Mouse (Mus musculus): ENCODE data around the gene Lamb3. TPM values are rescaled to one million over a fixed set of nuclear protein-coding genes. Genes with fewer than 3 reads are reported as not detected.
"Not testable (repeated sequence)": the region's sequence is repeated elsewhere in the genome, so short reads cannot be mapped to it uniquely, and the experiment has no call there.

Gene Lamb3
- polyA plus RNA-seq, 1 experiment from 2014 or later, result 0.28 TPM

DNA sequence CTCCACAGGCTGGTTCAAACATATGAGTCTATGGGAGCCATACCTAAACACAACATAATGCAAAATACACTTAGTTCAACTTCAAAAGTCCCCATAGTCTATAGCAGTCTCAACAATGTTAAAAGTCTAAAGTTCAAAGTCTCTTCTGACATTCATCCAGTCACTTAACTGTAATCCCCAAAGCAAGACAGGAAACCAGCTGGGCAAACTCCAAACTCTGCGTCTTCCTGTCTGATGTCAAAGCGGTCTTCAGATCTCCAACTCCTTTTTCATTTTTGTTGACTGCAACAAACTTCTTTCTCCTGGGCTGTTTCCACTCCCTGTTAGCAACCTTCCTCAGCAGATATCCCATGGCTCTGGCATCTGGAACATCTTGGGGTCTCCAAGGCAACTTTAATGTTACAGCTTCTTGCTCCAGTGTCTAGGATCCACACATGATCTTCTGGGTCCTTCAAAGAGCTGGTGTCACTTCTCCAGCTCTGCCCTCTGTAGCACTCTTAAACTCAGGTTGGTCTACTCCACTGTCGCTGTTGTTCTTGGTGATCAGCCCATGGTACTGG, 78.3 kb downstream of the Lamb3 start:
- H3K27me3 ChIP-seq (ENCODE audit: control insufficient read depth, insufficient read depth, low read length); H3K9me3 ChIP-seq (ENCODE audit: control insufficient read depth, low read length); H3K9ac ChIP-seq (ENCODE audit: low read length); ATAC-seq (replicated peaks; ENCODE audit: low FRiP score); H3K36me3 ChIP-seq (ENCODE audit: control insufficient read depth, insufficient read depth, low read length); H3K27ac ChIP-seq (ENCODE audit: low read depth, low read length); H3K4me3 ChIP-seq (ENCODE audit: low read depth, low read length); H3K4me2 ChIP-seq (ENCODE audit: low read depth, low read length, severe bottlenecking); DNase-seq (ENCODE audit: low spot score); H3K4me1 ChIP-seq (replicated peaks; ENCODE audit: control insufficient read depth, insufficient read depth, low read length): not testable (repeated sequence)
- 94% methylated on average over 3 of the region's 3 CpGs for WGBS

DNA sequence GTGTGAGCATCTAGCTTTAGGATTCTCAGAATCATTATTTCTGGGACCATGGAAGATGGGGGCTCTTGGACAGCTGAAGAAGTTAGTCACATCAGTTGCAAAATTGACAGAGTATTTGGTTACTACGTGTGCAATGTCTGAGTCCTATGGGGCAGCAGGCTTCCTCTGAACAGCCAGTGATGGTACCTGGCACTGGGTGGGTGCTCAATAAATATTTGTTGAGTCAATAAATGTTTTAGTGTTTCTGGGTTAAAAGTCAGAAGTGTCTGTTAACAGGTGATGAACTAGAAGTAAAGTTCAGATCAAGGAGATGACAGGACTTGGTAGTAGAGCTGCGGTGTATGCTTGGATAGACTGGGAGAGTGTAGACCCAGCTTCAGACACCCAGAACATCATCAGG, 80.1 kb downstream of the Lamb3 start:
- no peaks in the 10 kb centered on the region for H3K4me1 ChIP-seq (replicated peaks; ENCODE audit: control insufficient read depth, insufficient read depth, low read length)
- 86% methylated on average over 2 of the region's 2 CpGs for WGBS
- no peak overlapping the region for H3K4me3 ChIP-seq (ENCODE audit: low read depth, low read length)
- no peaks in the 10 kb centered on the region for H3K36me3 ChIP-seq (ENCODE audit: control insufficient read depth, insufficient read depth, low read length)
- H3K4me2 ChIP-seq (ENCODE audit: low read depth, low read length, severe bottlenecking), result no peak overlapping the region
- H3K9ac ChIP-seq (ENCODE audit: low read length), result no peak overlapping the region
- no peak for ATAC-seq (replicated peaks; ENCODE audit: low FRiP score)
- H3K9me3 ChIP-seq (ENCODE audit: control insufficient read depth, low read length), result no peaks in the 10 kb centered on the region
- no peak for DNase-seq (ENCODE audit: low spot score)
- H3K27me3 ChIP-seq (ENCODE audit: control insufficient read depth, insufficient read depth, low read length), result no peaks in the 10 kb centered on the region
- no peak overlapping the region for H3K27ac ChIP-seq (ENCODE audit: low read depth, low read length)

DNA sequence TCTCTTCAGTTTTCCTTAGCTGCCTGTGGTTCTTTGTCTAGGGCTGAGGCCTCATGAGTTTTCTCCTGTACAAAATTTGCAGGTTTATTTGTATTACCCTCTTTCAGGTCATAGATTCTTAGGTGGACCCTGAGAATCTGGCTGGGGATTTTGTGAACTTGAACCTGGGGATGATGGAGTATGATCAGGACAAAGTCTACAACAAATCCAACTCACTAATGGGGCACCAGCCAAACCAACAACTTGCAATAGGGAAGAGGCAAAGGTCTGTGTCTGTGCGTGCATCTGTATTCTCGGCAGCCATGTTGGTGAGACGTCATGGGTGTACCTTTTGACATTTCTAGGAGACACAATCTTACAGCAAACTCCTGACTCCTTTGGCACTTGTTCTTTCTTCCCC, 81.6 kb downstream of the Lamb3 start:
- Histone ChIP-seq H3K36me3 (ENCODE audit: control insufficient read depth, insufficient read depth, low read length) (no peaks in the 10 kb centered on the region), H3K9me3 (ENCODE audit: control insufficient read depth, low read length) (no peaks in the 10 kb centered on the region), H3K4me2 (ENCODE audit: low read depth, low read length, severe bottlenecking) (no peak overlapping the region), H3K27me3 (ENCODE audit: control insufficient read depth, insufficient read depth, low read length) (no peaks in the 10 kb centered on the region), H3K4me3 (ENCODE audit: low read depth, low read length) (no peak overlapping the region), H3K27ac (ENCODE audit: low read depth, low read length) (no peak overlapping the region), H3K4me1 (replicated peaks; ENCODE audit: control insufficient read depth, insufficient read depth, low read length) (no peaks in the 10 kb centered on the region), H3K9ac (ENCODE audit: low read length) (no peak overlapping the region)
- ATAC-seq (replicated peaks; ENCODE audit: low FRiP score) (no peak), DNase-seq (ENCODE audit: low spot score) (peak; percentile 38)
- 91% methylated on average over 3 of the region's 3 CpGs for WGBS

DNA sequence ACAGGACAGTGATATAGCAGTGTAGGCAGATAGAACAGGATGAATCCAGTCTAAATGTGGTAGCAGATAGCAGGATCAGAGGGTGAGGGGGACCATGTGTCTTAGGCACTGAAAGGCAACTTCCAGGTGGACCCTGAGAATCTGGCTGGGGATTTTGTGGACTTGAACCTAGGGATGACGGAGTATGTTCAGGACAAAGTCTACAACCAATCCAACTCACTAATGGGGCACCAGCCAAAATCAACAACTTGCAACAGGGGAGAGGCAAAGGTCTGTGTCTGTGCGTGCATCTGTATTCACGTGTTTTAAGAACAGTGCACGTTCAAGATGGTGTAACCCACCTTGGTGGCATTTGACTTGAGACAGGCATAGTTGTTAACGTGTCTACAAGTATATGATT, 82.4 kb downstream of the Lamb3 start:
- ATAC-seq (replicated peaks; ENCODE audit: low FRiP score) (no peak), DNase-seq (ENCODE audit: low spot score) (no peak)
- Histone ChIP-seq H3K27ac (ENCODE audit: low read depth, low read length) (no peak overlapping the region), H3K27me3 (ENCODE audit: control insufficient read depth, insufficient read depth, low read length) (no peaks in the 10 kb centered on the region), H3K9ac (ENCODE audit: low read length) (no peak overlapping the region), H3K4me3 (ENCODE audit: low read depth, low read length) (no peak overlapping the region), H3K4me2 (ENCODE audit: low read depth, low read length, severe bottlenecking) (no peak overlapping the region), H3K36me3 (ENCODE audit: control insufficient read depth, insufficient read depth, low read length) (no peaks in the 10 kb centered on the region), H3K4me1 (replicated peaks; ENCODE audit: control insufficient read depth, insufficient read depth, low read length) (no peaks in the 10 kb centered on the region), H3K9me3 (ENCODE audit: control insufficient read depth, low read length) (no peaks in the 10 kb centered on the region)
- 92% methylated on average over 5 of the region's 5 CpGs for WGBS

DNA sequence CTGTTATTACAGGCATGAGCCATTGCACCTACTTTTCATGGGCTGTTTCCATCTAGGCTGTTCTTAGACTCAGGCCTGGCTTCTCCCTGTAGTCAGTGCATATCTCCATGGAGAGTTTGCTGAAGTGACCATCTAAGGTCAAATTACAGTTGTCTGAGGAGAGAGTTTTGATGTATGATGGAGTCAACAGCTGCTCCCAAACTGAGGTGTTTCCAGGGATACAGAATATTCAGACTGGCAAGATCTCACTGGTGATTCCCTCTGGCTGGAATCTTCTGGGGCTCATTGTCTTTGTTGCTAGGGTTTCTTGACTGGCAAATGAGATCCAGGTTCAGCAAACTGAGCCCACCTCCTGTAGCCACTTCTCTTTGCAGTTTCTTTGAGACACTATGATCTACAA, 83.2 kb downstream of the Lamb3 start:
- Histone ChIP-seq H3K27ac (ENCODE audit: low read depth, low read length) (no peak overlapping the region), H3K4me2 (ENCODE audit: low read depth, low read length, severe bottlenecking) (no peak overlapping the region), H3K9me3 (ENCODE audit: control insufficient read depth, low read length) (no peaks in the 10 kb centered on the region), H3K4me3 (ENCODE audit: low read depth, low read length) (no peak overlapping the region), H3K36me3 (ENCODE audit: control insufficient read depth, insufficient read depth, low read length) (no peaks in the 10 kb centered on the region), H3K9ac (ENCODE audit: low read length) (no peak overlapping the region), H3K4me1 (replicated peaks; ENCODE audit: control insufficient read depth, insufficient read depth, low read length) (no peaks in the 10 kb centered on the region), H3K27me3 (ENCODE audit: control insufficient read depth, insufficient read depth, low read length) (no peaks in the 10 kb centered on the region)
- ATAC-seq (replicated peaks; ENCODE audit: low FRiP score) (no peak), DNase-seq (ENCODE audit: low spot score) (no peak)

DNA sequence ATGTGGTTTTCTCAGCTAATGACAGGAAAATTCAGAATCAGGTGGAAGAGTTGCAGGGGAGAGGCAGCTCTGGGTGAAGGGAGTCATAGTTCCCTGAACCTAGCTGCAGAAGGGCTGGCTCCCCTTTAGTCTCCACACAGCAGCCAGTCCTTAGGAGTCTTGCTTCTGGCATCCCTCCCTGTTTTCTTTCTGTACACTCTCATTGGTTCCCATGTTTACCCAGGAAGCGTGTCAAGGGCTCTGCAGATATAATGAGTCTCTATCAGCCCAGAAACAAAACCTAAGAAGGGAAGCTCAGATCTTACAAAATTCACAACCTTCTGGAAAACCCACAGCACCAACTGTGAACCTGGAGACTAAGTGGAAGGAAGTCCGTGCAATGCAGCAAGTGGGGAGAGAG, 85.5 kb downstream of the Lamb3 start:
- Histone ChIP-seq H3K4me2 (ENCODE audit: low read depth, low read length, severe bottlenecking) (no peak overlapping the region), H3K4me3 (ENCODE audit: low read depth, low read length) (no peak overlapping the region), H3K36me3 (ENCODE audit: control insufficient read depth, insufficient read depth, low read length) (no peaks in the 10 kb centered on the region), H3K27ac (ENCODE audit: low read depth, low read length) (no peak overlapping the region), H3K4me1 (replicated peaks; ENCODE audit: control insufficient read depth, insufficient read depth, low read length) (no peaks in the 10 kb centered on the region), H3K9ac (ENCODE audit: low read length) (no peak overlapping the region), H3K27me3 (ENCODE audit: control insufficient read depth, insufficient read depth, low read length) (no peaks in the 10 kb centered on the region), H3K9me3 (ENCODE audit: control insufficient read depth, low read length) (no peaks in the 10 kb centered on the region)
- no peak for DNase-seq (ENCODE audit: low spot score)
- ATAC-seq (replicated peaks; ENCODE audit: low FRiP score), result no peak
- WGBS, result 74% methylated on average over 2 of the region's 2 CpGs

DNA sequence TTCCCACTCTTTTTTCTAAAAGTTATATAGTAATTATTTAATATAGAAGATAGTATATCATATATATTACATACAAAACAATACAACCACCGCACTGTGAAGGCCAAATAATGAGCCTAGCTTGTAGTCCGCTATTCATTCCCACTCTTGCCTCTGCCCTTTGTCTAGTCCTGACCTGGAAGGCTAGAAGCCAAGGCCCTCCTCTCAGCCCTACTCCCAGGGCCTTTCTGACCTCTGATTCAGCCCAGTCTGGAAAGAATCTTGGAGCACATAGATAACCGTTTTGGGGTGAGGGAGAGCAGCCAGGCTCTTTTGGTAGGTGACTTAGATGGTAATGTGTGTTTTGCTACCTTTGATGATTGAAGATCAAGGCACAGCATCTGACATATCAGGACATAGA, 86.4 kb downstream of the Lamb3 start:
- no peak for DNase-seq (ENCODE audit: low spot score)
- Histone ChIP-seq H3K4me2 (ENCODE audit: low read depth, low read length, severe bottlenecking) (no peak overlapping the region), H3K9ac (ENCODE audit: low read length) (no peak overlapping the region), H3K36me3 (ENCODE audit: control insufficient read depth, insufficient read depth, low read length) (no peaks in the 10 kb centered on the region), H3K9me3 (ENCODE audit: control insufficient read depth, low read length) (no peaks in the 10 kb centered on the region), H3K27ac (ENCODE audit: low read depth, low read length) (no peak overlapping the region), H3K4me1 (replicated peaks; ENCODE audit: control insufficient read depth, insufficient read depth, low read length) (no peaks in the 10 kb centered on the region), H3K27me3 (ENCODE audit: control insufficient read depth, insufficient read depth, low read length) (no peaks in the 10 kb centered on the region), H3K4me3 (ENCODE audit: low read depth, low read length) (no peak overlapping the region)
- 71% methylated on average over 3 of the region's 3 CpGs for WGBS
- no peak for ATAC-seq (replicated peaks; ENCODE audit: low FRiP score)

DNA sequence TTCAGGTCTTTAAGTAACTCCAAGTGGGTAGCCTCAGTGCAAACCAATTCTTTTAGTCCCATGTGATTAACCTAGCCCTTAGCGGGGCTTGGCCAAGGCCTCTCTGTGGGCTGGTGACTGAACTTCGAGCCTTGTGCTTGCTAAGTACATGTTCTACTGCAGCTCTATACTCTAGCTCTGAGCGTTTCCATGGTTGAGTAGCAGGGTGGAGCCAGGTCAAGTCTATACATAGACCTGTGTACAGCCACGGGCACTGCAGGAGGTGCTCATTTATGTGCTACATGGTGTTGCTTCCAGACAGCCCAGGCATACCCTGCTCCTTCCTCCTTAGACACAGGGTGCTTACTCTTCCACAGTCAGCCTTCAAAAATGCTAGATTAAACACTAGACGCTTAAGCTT, 88.4 kb downstream of the Lamb3 start:
- WGBS, result 87% methylated on average over 5 of the region's 5 CpGs
- H3K36me3 ChIP-seq (ENCODE audit: control insufficient read depth, insufficient read depth, low read length), result no peaks in the 10 kb centered on the region
- no peaks in the 10 kb centered on the region for H3K9me3 ChIP-seq (ENCODE audit: control insufficient read depth, low read length)
- ATAC-seq (replicated peaks; ENCODE audit: low FRiP score), result no peak
- H3K27me3 ChIP-seq (ENCODE audit: control insufficient read depth, insufficient read depth, low read length), result no peaks in the 10 kb centered on the region
- DNase-seq (ENCODE audit: low spot score), result no peak
- no peak overlapping the region for H3K4me2 ChIP-seq (ENCODE audit: low read depth, low read length, severe bottlenecking)
- no peak overlapping the region for H3K4me3 ChIP-seq (ENCODE audit: low read depth, low read length)
- H3K9ac ChIP-seq (ENCODE audit: low read length), result no peak overlapping the region
- H3K27ac ChIP-seq (ENCODE audit: low read depth, low read length), result no peak overlapping the region
- no peaks in the 10 kb centered on the region for H3K4me1 ChIP-seq (replicated peaks; ENCODE audit: control insufficient read depth, insufficient read depth, low read length)

DNA sequence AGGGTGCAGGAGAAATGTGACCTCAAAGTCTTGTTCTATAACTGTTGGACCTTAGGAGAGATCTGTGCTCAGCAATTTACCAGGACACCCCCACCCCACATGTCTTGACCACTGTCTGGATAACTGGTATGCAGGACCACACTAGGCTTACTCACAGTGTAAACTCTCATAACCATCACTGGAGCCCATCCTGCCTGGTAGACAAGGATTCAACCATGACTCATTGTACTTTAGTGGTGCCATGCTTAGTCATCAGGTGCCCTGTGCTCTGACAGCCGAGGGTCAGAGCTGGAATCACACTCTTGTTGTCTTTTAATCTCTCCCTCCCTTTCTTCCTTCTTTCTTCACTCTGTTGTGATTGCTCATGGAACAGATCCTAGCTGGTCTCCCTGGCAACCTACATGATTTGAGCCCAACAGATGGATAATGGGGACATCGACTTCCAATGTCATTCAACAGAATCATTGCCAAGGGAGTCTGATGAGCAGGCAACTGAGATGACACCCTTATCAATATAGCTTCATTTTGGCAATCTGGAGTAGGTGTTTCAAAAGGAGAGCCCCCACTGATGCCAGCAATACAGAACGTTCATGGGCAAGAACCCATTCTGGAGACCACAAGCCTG, 90.8 kb downstream of the Lamb3 start:
- ATAC-seq (replicated peaks; ENCODE audit: low FRiP score) (no peak), DNase-seq (ENCODE audit: low spot score) (no peak)
- no peaks in the 10 kb centered on the region for H3K36me3 ChIP-seq (ENCODE audit: control insufficient read depth, insufficient read depth, low read length)

More for the DNA sequence above, 90.8 kb downstream of the Lamb3 start:
- Histone ChIP-seq H3K4me3 (ENCODE audit: low read depth, low read length) (no peak overlapping the region), H3K4me1 (replicated peaks; ENCODE audit: control insufficient read depth, insufficient read depth, low read length) (no peaks in the 10 kb centered on the region), H3K9ac (ENCODE audit: low read length) (no peak overlapping the region), H3K9me3 (ENCODE audit: control insufficient read depth, low read length) (no peaks in the 10 kb centered on the region), H3K4me2 (ENCODE audit: low read depth, low read length, severe bottlenecking) (no peak overlapping the region), H3K27ac (ENCODE audit: low read depth, low read length) (no peak overlapping the region), H3K27me3 (ENCODE audit: control insufficient read depth, insufficient read depth, low read length) (no peaks in the 10 kb centered on the region)
- 86% methylated on average over 3 of the region's 3 CpGs for WGBS
